Mouse (Mus musculus) v-Abl transformed pro-B cells (cell line): ENCODE data around the gene Trim2.

Experiments
- in situ Hi-C, 2 experiments: fragments of 400-800 bp; cut with MboI; formaldehyde crosslinking; loops; one replicate each; pipeline ENCODE4 v1.15.1; 2025; ENCODE audit not compliant: unreplicated experiment in 2 of 2

Gene Trim2

DNA sequence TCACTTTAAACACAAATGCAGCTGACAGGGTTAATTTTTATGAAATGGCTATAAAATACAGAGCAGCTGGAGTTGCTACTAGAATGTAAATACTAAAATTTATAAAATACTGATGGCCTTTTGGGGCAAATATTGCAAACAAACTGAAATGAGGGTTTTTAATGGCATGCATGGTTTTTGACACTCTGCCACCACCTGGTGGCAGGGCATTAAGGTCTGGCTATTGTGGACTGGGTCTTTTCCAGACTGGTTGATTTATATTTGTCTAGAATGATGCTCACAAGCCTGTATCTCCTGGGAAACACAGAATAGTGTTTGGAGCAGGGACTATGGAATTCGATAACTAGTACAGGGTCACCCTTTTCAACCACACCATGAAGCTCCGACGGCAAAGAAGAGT, 183.2 kb downstream of the Trim2 start:
- in situ Hi-C loops = loop anchor here in 1 of 2 experiments (5.0 kb wide), 1 partner anchor 81 kb away; the partner anchor contains the start of gene Tmem131l

DNA sequence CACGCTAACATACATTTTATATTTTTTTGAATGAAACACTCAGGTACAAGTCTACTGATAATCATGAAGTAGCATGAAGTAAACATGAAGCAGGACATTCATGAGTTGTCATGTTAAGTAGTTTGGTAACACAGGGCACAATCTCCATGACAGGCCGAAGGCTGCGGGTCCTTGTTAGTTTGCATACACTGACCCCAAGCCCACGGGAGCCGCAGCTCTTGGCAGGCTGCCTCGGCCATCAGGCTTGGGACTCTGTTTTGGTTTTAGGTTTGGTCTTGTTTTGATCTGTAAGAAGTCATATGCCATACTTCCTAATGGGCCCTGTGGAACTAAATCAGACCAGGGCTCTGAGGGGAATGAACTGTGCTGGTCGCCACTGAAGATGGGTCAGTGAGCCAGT, 188.0 kb downstream of the Trim2 start:
- in situ Hi-C loops = loop anchor here (5.0 to 10.0 kb wide), 3 partner anchors 34 to 56 kb away; no protein-coding TSS in a partner anchor

DNA sequence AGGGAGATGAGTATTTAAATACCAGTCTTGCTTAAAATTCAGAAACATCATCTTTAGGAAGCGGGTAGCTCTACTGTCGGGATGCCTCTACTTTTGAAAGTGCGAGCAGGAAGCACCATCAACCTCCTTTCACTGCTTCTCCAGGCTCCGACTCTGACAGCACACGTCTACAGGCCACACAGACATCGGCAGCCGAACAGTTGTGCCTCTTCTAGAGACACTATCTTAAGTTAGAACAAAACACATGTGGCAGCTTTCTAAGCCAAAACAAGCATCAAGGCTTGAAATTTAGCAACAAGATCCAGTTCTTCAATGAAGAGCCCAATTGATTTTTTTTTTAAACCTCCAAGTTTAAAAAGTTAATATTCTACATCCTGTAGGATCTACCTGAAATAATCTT, 188.5 kb downstream of the Trim2 start:
- in situ Hi-C loops = loop anchor here (5.0 to 10.0 kb wide), 3 partner anchors 34 to 56 kb away; no protein-coding TSS in a partner anchor
